Mouse (Mus musculus) erythroblast, adult 5-6 weeks (primary cell): ENCODE measurements around the gene Krtap3-1. TPM values are rescaled to one million over a fixed set of nuclear protein-coding genes. Genes with fewer than 3 reads are reported as not detected.

Experiments
- ATAC-seq: replicated peaks from 2 replicates; pipeline ENCODE4 v1.8.0; 2016; ENCODE audit warnings: moderate number of reproducible peaks, mild to moderate bottlenecking, moderate TSS enrichment, inconsistent platforms; ENCODE audit not compliant: poor library complexity, low FRiP score, severe bottlenecking
- total RNA-seq, 2 experiments: library from RNA; stranded (forward) in 1 of 2; stranded (reverse) in 1 of 2; fragments of 150-400 nt in 1 of 2; fragments of 200-764, 138-1000 nt in 1 of 2; gene quantifications; 2 replicates each; pipeline versions ENCODE4 v1.2.3 to v1.2.4; 2015 to 2017; ENCODE audit warnings: low replicate concordance in 2 of 2

Krtap3-1 gene
- total RNA-seq, 2 experiments from 2014 or later, result not detected

GRCm38 (mm10) chr11:99547892-99548291 is 18.5 kb downstream of the Krtap3-1 start:
- no peak for ATAC-seq

GRCm38 (mm10) chr11:99539721-99540120 is 26.7 kb downstream of the Krtap3-1 start:
- ATAC-seq, result no peak

GRCm38 (mm10) chr11:99521288-99521860 is 45.1 kb downstream of the Krtap3-1 start, which contains the start of gene Krt39:
Krt39 (minus strand) TSS chr11:99521338.
- no peak for ATAC-seq

Other genes starting within 250 kb of the Krtap3-1 start
Only the 30 nearest of the 37 such genes appear.
- not detected in 2 replicates for gene Krt27, start 215.5 kb downstream of the Krtap3-1 start, total RNA-seq (2015; ENCODE audit: low replicate concordance)
- not detected in 2 replicates for gene Krt27, start 215.5 kb downstream of the Krtap3-1 start, total RNA-seq (2017; ENCODE audit: low replicate concordance)
- gene Krt28, start 191.7 kb downstream of the Krtap3-1 start, total RNA-seq (2015; ENCODE audit: low replicate concordance), result not detected in 2 replicates
- gene Krt28, start 191.7 kb downstream of the Krtap3-1 start, total RNA-seq (2017; ENCODE audit: low replicate concordance), result not detected in 2 replicates
- gene Krt10, start 177.3 kb downstream of the Krtap3-1 start, total RNA-seq (2015; ENCODE audit: low replicate concordance), result not detected in 2 replicates
- gene Krt10, start 177.3 kb downstream of the Krtap3-1 start, total RNA-seq (2017; ENCODE audit: low replicate concordance), result not detected in 2 replicates
- gene Krt12, start 144.4 kb downstream of the Krtap3-1 start, total RNA-seq (2015; ENCODE audit: low replicate concordance), result not detected in 2 replicates
- gene Krt12, start 144.4 kb downstream of the Krtap3-1 start, total RNA-seq (2017; ENCODE audit: low replicate concordance), result not detected in 2 replicates
- gene Krt20, start 128.5 kb downstream of the Krtap3-1 start, total RNA-seq (2015; ENCODE audit: low replicate concordance), result not detected in 2 replicates
- not detected in 2 replicates for gene Krt20, start 128.5 kb downstream of the Krtap3-1 start, total RNA-seq (2017; ENCODE audit: low replicate concordance)
- gene Krt23, start 73.5 kb downstream of the Krtap3-1 start, total RNA-seq (2015; ENCODE audit: low replicate concordance), result not detected in 2 replicates
- not detected in 2 replicates for gene Krt23, start 73.5 kb downstream of the Krtap3-1 start, total RNA-seq (2017; ENCODE audit: low replicate concordance)
- not detected in 2 replicates for gene Krt39, start 45.3 kb downstream of the Krtap3-1 start, total RNA-seq (2015; ENCODE audit: low replicate concordance)
- 0.70 TPM in 1 of 2 replicates, not detected in the other for gene Krt39, start 45.3 kb downstream of the Krtap3-1 start, total RNA-seq (2017; ENCODE audit: low replicate concordance)
- not detected in 2 replicates for gene Krt40, start 23.5 kb downstream of the Krtap3-1 start, total RNA-seq (2015; ENCODE audit: low replicate concordance)
- not detected in 2 replicates for gene Krt40, start 23.5 kb downstream of the Krtap3-1 start, total RNA-seq (2017; ENCODE audit: low replicate concordance)
- gene Krtap3-3, start 15.8 kb downstream of the Krtap3-1 start, total RNA-seq (2015; ENCODE audit: low replicate concordance), result not detected in 2 replicates
- gene Krtap3-3, start 15.8 kb downstream of the Krtap3-1 start, total RNA-seq (2017; ENCODE audit: low replicate concordance), result not detected in 2 replicates
- not detected in 2 replicates for gene Krtap3-2, start 9.8 kb downstream of the Krtap3-1 start, total RNA-seq (2015; ENCODE audit: low replicate concordance)
- gene Krtap3-2, start 9.8 kb downstream of the Krtap3-1 start, total RNA-seq (2017; ENCODE audit: low replicate concordance), result not detected in 2 replicates
- gene Gm11939, start 7.2 kb downstream of the Krtap3-1 start, total RNA-seq (2015; ENCODE audit: low replicate concordance), result not detected in 2 replicates
- gene Gm11939, start 7.2 kb downstream of the Krtap3-1 start, total RNA-seq (2017; ENCODE audit: low replicate concordance), result not detected in 2 replicates
- not detected in 2 replicates for gene Krtap1-5, start 14.4 kb upstream of the Krtap3-1 start, total RNA-seq (2015; ENCODE audit: low replicate concordance)
- gene Krtap1-5, start 14.4 kb upstream of the Krtap3-1 start, total RNA-seq (2017; ENCODE audit: low replicate concordance), result not detected in 2 replicates
- not detected in 2 replicates for gene Krtap1-4, start 17.0 kb upstream of the Krtap3-1 start, total RNA-seq (2015; ENCODE audit: low replicate concordance)
- gene Krtap1-4, start 17.0 kb upstream of the Krtap3-1 start, total RNA-seq (2017; ENCODE audit: low replicate concordance), result not detected in 2 replicates
- not detected in 2 replicates for gene Krtap1-3, start 24.7 kb upstream of the Krtap3-1 start, total RNA-seq (2015; ENCODE audit: low replicate concordance)
- not detected in 2 replicates for gene Krtap1-3, start 24.7 kb upstream of the Krtap3-1 start, total RNA-seq (2017; ENCODE audit: low replicate concordance)
- gene Krtap9-3, start 31.5 kb upstream of the Krtap3-1 start, total RNA-seq (2015; ENCODE audit: low replicate concordance), result not detected in 2 replicates
- not detected in 2 replicates for gene Krtap9-3, start 31.5 kb upstream of the Krtap3-1 start, total RNA-seq (2017; ENCODE audit: low replicate concordance)
- gene Gm11938, start 36.7 kb upstream of the Krtap3-1 start, total RNA-seq (2015; ENCODE audit: low replicate concordance), result not detected in 2 replicates
- gene Gm11938, start 36.7 kb upstream of the Krtap3-1 start, total RNA-seq (2017; ENCODE audit: low replicate concordance), result not detected in 2 replicates
- gene Gm11937, start 43.6 kb upstream of the Krtap3-1 start, total RNA-seq (2015; ENCODE audit: low replicate concordance), result not detected in 2 replicates
- not detected in 2 replicates for gene Gm11937, start 43.6 kb upstream of the Krtap3-1 start, total RNA-seq (2017; ENCODE audit: low replicate concordance)
- not detected in 2 replicates for gene Krtap2-4, start 48.2 kb upstream of the Krtap3-1 start, total RNA-seq (2015; ENCODE audit: low replicate concordance)
- not detected in 2 replicates for gene Krtap2-4, start 48.2 kb upstream of the Krtap3-1 start, total RNA-seq (2017; ENCODE audit: low replicate concordance)
- not detected in 2 replicates for gene Gm11562, start 53.8 kb upstream of the Krtap3-1 start, total RNA-seq (2015; ENCODE audit: low replicate concordance)
- not detected in 2 replicates for gene Gm11562, start 53.8 kb upstream of the Krtap3-1 start, total RNA-seq (2017; ENCODE audit: low replicate concordance)
- gene Krtap4-1, start 61.6 kb upstream of the Krtap3-1 start, total RNA-seq (2015; ENCODE audit: low replicate concordance), result not detected in 2 replicates
- not detected in 2 replicates for gene Krtap4-1, start 61.6 kb upstream of the Krtap3-1 start, total RNA-seq (2017; ENCODE audit: low replicate concordance)
- not detected in 2 replicates for gene Krtap4-2, start 68.5 kb upstream of the Krtap3-1 start, total RNA-seq (2015; ENCODE audit: low replicate concordance)
- not detected in 2 replicates for gene Krtap4-2, start 68.5 kb upstream of the Krtap3-1 start, total RNA-seq (2017; ENCODE audit: low replicate concordance)
- gene Krtap4-7, start 77.5 kb upstream of the Krtap3-1 start, total RNA-seq (2015; ENCODE audit: low replicate concordance), result not detected in 2 replicates
- gene Krtap4-7, start 77.5 kb upstream of the Krtap3-1 start, total RNA-seq (2017; ENCODE audit: low replicate concordance), result not detected in 2 replicates
- not detected in 2 replicates for gene Gm11555, start 83.6 kb upstream of the Krtap3-1 start, total RNA-seq (2015; ENCODE audit: low replicate concordance)
- not detected in 2 replicates for gene Gm11555, start 83.6 kb upstream of the Krtap3-1 start, total RNA-seq (2017; ENCODE audit: low replicate concordance)
- gene Gm11563, start 92.3 kb upstream of the Krtap3-1 start, total RNA-seq (2015; ENCODE audit: low replicate concordance), result not detected in 2 replicates
- gene Gm11563, start 92.3 kb upstream of the Krtap3-1 start, total RNA-seq (2017; ENCODE audit: low replicate concordance), result not detected in 2 replicates
- not detected in 2 replicates for gene Krtap4-6, start 99.3 kb upstream of the Krtap3-1 start, total RNA-seq (2015; ENCODE audit: low replicate concordance)
- gene Krtap4-6, start 99.3 kb upstream of the Krtap3-1 start, total RNA-seq (2017; ENCODE audit: low replicate concordance), result not detected in 2 replicates
- gene Gm14190, start 124.1 kb upstream of the Krtap3-1 start, total RNA-seq (2015; ENCODE audit: low replicate concordance), result not detected in 2 replicates
- gene Gm14190, start 124.1 kb upstream of the Krtap3-1 start, total RNA-seq (2017; ENCODE audit: low replicate concordance), result not detected in 2 replicates
- gene Gm14180, start 167.7 kb upstream of the Krtap3-1 start, total RNA-seq (2015; ENCODE audit: low replicate concordance), result not detected in 2 replicates
- gene Gm14180, start 167.7 kb upstream of the Krtap3-1 start, total RNA-seq (2017; ENCODE audit: low replicate concordance), result not detected in 2 replicates
- gene Gm11595, start 206.3 kb upstream of the Krtap3-1 start, total RNA-seq (2015; ENCODE audit: low replicate concordance), result not detected in 2 replicates
- gene Gm11595, start 206.3 kb upstream of the Krtap3-1 start, total RNA-seq (2017; ENCODE audit: low replicate concordance), result not detected in 2 replicates
- not detected in 2 replicates for gene Krtap4-8, start 214.1 kb upstream of the Krtap3-1 start, total RNA-seq (2015; ENCODE audit: low replicate concordance)
- not detected in 2 replicates for gene Krtap4-8, start 214.1 kb upstream of the Krtap3-1 start, total RNA-seq (2017; ENCODE audit: low replicate concordance)
- gene Krtap4-9, start 218.6 kb upstream of the Krtap3-1 start, total RNA-seq (2015; ENCODE audit: low replicate concordance), result not detected in 2 replicates
- gene Krtap4-9, start 218.6 kb upstream of the Krtap3-1 start, total RNA-seq (2017; ENCODE audit: low replicate concordance), result not detected in 2 replicates